ENCODE assay signal across 27 mouse cellular contexts in genomic region chr12:5269061-5269460, GRCm38 (mm10).
DNase-seq lines count a peak whose midpoint lies in the region; ATAC-seq and TF ChIP-seq lines count a peak whose summit lies in the region.
"Had no signal": no experiment of that assay in that cellular context is flagged by ENCODE, and none has a peak within 500 bp of the region (broad histone marks: within the 10 kb centered on the region; RNA-seq: fewer than 3 reads in every experiment).

No protein-coding gene starts in this region.

- H3K9ac ChIP-seq in forebrain, embryonic 14.5 days (ENCODE audit: low read length): 0 out of 2 replicates have a peak overlapping the region, but pooled peaks have one; percentile 5
- H3K9ac ChIP-seq in forebrain, postnatal 0 days: no peak overlapping the region
- no peak overlapping the region for H3K9ac ChIP-seq in hindbrain, embryonic 14.5 days
- H3K9ac ChIP-seq in hindbrain, embryonic 13.5 days: no peak overlapping the region
- no peak overlapping the region for H3K9ac ChIP-seq in midbrain, embryonic 16.5 days (ENCODE audit: low read depth, low read length)
- H3K9ac ChIP-seq in midbrain, embryonic 11.5 days (ENCODE audit: low read length): no peak overlapping the region
- H3K9ac ChIP-seq: embryonic facial prominence, embryonic 13.5 days; heart, embryonic 12.5 days; liver, embryonic 15.5 days; lung, embryonic 15.5 days; neural tube, embryonic 12.5 days; stomach, embryonic 15.5 days had no signal

- no peak overlapping the region for H3K4me3 ChIP-seq in forebrain, embryonic 14.5 days (ENCODE audit: low read depth, low read length)
- no peak overlapping the region for H3K4me3 ChIP-seq in forebrain, postnatal 0 days (ENCODE audit: low read depth, low read length)
- no peak overlapping the region for H3K4me3 ChIP-seq in hindbrain, embryonic 14.5 days (replicated peaks; ENCODE audit: low read length)
- no peak overlapping the region for H3K4me3 ChIP-seq in hindbrain, embryonic 13.5 days
- no peak overlapping the region for H3K4me3 ChIP-seq in midbrain, embryonic 16.5 days (ENCODE audit: low read depth, low read length)
- H3K4me3 ChIP-seq in midbrain, embryonic 11.5 days (ENCODE audit: low read depth, low read length): no peak overlapping the region
- H3K4me3 ChIP-seq in olfactory bulb, adult 2 months (ENCODE audit: insufficient read depth, low read depth, low read length): no peak overlapping the region
- H3K4me3 ChIP-seq: embryonic facial prominence, embryonic 13.5 days; erythroblast, embryonic 14.5 days; heart, embryonic 12.5 days; liver, embryonic 15.5 days; lung, embryonic 15.5 days; neural tube, embryonic 12.5 days; stomach, embryonic 15.5 days had no signal

- DNase-seq in forebrain, embryonic 14.5 days (ENCODE audit: low spot score): peak; percentile 31
- DNase-seq in forebrain, postnatal 0 days: no peak
- no peak for DNase-seq in hindbrain, embryonic 14.5 days (ENCODE audit: low spot score)
- DNase-seq in midbrain, embryonic 11.5 days (ENCODE audit: low spot score, missing footprints): no peak
- no peak for DNase-seq in adipocyte (ENCODE audit: low spot score)
- DNase-seq: adrenal gland, adult 2 months; cerebellum, adult 18-20 months; cerebellum, postnatal 14 days; gastrocnemius, postnatal 10 days; heart, postnatal 10 days; kidney, postnatal 25 days; liver; right cerebral cortex, adult 18-20 months; right cerebral cortex, postnatal 4 days; thymus, postnatal 25 days had no signal

- H3K27ac ChIP-seq in forebrain, embryonic 14.5 days (ENCODE audit: low read depth, low read length): peak overlapping the region; percentile 44; the same call in 1 of the 2 replicates
- H3K27ac ChIP-seq in forebrain, postnatal 0 days (ENCODE audit: low read depth, low read length): no peak overlapping the region
- H3K27ac ChIP-seq in hindbrain, embryonic 14.5 days: 0 out of 2 replicates have a peak overlapping the region, but pooled peaks have one; percentile 5
- no peak overlapping the region for H3K27ac ChIP-seq in hindbrain, embryonic 13.5 days
- H3K27ac ChIP-seq in midbrain, embryonic 16.5 days (ENCODE audit: low read length): no peak overlapping the region
- H3K27ac ChIP-seq in midbrain, embryonic 11.5 days (ENCODE audit: low read depth, low read length): no peak overlapping the region
- H3K27ac ChIP-seq in olfactory bulb, adult 2 months (ENCODE audit: insufficient read depth, low read depth, low read length): peak overlapping the region; percentile 16; the same call in 1 of the 2 replicates
- H3K27ac ChIP-seq: liver, embryonic 15.5 days; macrophage had no signal

- H3K36me3 ChIP-seq in forebrain, embryonic 14.5 days (ENCODE audit: control insufficient read depth, insufficient read depth, low read length): no peaks in the 10 kb centered on the region
- H3K36me3 ChIP-seq in forebrain, postnatal 0 days (ENCODE audit: insufficient read depth): no peaks in the 10 kb centered on the region
- H3K36me3 ChIP-seq in hindbrain, embryonic 14.5 days (replicated peaks; ENCODE audit: control insufficient read depth, insufficient read depth): no peaks in the 10 kb centered on the region
- H3K36me3 ChIP-seq in hindbrain, embryonic 13.5 days: no peaks in the 10 kb centered on the region
- no peaks in the 10 kb centered on the region for H3K36me3 ChIP-seq in midbrain, embryonic 16.5 days (ENCODE audit: control insufficient read depth, insufficient read depth, low read length)
- H3K36me3 ChIP-seq in midbrain, embryonic 11.5 days (ENCODE audit: control insufficient read depth, insufficient read depth, low read length): no peaks in the 10 kb centered on the region
- H3K36me3 ChIP-seq: embryonic facial prominence, embryonic 13.5 days; heart, embryonic 12.5 days; liver, embryonic 15.5 days; lung, embryonic 15.5 days; neural tube, embryonic 12.5 days; stomach, embryonic 15.5 days had no signal

- no peak for ATAC-seq in forebrain, embryonic 14.5 days
- no peak for ATAC-seq in forebrain, postnatal 0 days
- no peak for ATAC-seq in hindbrain, embryonic 14.5 days (ENCODE audit: low FRiP score)
- no peak for ATAC-seq in hindbrain, embryonic 13.5 days (ENCODE audit: low FRiP score)
- peak; percentile 17; the same call in 1 of the 2 replicates for ATAC-seq in midbrain, embryonic 16.5 days
- no peak for ATAC-seq in midbrain, embryonic 11.5 days (ENCODE audit: low FRiP score)
- ATAC-seq: intestine, postnatal 0 days had no signal

- no peak for TF ChIP-seq POLR2A in olfactory bulb, adult 2 months (IDR thresholded peaks at IDR 0.05; ENCODE audit: insufficient read depth, low read depth, low read length)

- no peaks in the 10 kb centered on the region for H3K27me3 ChIP-seq in forebrain, embryonic 14.5 days (replicated peaks; ENCODE audit: control insufficient read depth, insufficient read depth, low read length)
- H3K27me3 ChIP-seq in forebrain, postnatal 0 days (ENCODE audit: insufficient read depth, low read length): no peaks in the 10 kb centered on the region
- no peaks in the 10 kb centered on the region for H3K27me3 ChIP-seq in hindbrain, embryonic 14.5 days (ENCODE audit: control insufficient read depth, insufficient read depth, low read length)
- H3K27me3 ChIP-seq in hindbrain, embryonic 13.5 days: no peaks in the 10 kb centered on the region
- no peaks in the 10 kb centered on the region for H3K27me3 ChIP-seq in midbrain, embryonic 16.5 days (ENCODE audit: control insufficient read depth, insufficient read depth, low read depth, low read length)
- H3K27me3 ChIP-seq in midbrain, embryonic 11.5 days (ENCODE audit: control insufficient read depth, insufficient read depth, low read length): no peaks in the 10 kb centered on the region
- H3K27me3 ChIP-seq: heart, embryonic 12.5 days; liver, embryonic 15.5 days; lung, embryonic 15.5 days; neural tube, embryonic 12.5 days; stomach, embryonic 15.5 days had no signal

- peaks cover 38% of the 10 kb centered on the region for H3K4me1 ChIP-seq in forebrain, embryonic 14.5 days (ENCODE audit: control insufficient read depth, insufficient read depth, low read length)
- peaks cover 19% of the 10 kb centered on the region for H3K4me1 ChIP-seq in forebrain, postnatal 0 days (ENCODE audit: insufficient read depth)
- H3K4me1 ChIP-seq in hindbrain, embryonic 14.5 days (replicated peaks; ENCODE audit: control insufficient read depth, insufficient read depth, low read length): peaks cover 39% of the 10 kb centered on the region
- H3K4me1 ChIP-seq in hindbrain, embryonic 13.5 days (replicated peaks): peaks cover 48% of the 10 kb centered on the region
- H3K4me1 ChIP-seq in midbrain, embryonic 16.5 days (ENCODE audit: control insufficient read depth, insufficient read depth, low read length): peaks cover 30% of the 10 kb centered on the region
- H3K4me1 ChIP-seq in midbrain, embryonic 11.5 days (ENCODE audit: control insufficient read depth, insufficient read depth, low read length): peaks cover 19% of the 10 kb centered on the region
- peaks cover 22% of the 10 kb centered on the region for H3K4me1 ChIP-seq in olfactory bulb, adult 2 months (ENCODE audit: control insufficient read depth, insufficient read depth, low read length)
- H3K4me1 ChIP-seq: liver, embryonic 15.5 days had no signal

- no peak overlapping the region for H3K4me2 ChIP-seq in forebrain, embryonic 14.5 days (ENCODE audit: low read length)
- H3K4me2 ChIP-seq in forebrain, postnatal 0 days (ENCODE audit: low read depth): no peak overlapping the region
- H3K4me2 ChIP-seq in hindbrain, embryonic 14.5 days (replicated peaks): no peak overlapping the region
- no peak overlapping the region for H3K4me2 ChIP-seq in hindbrain, embryonic 13.5 days
- H3K4me2 ChIP-seq in midbrain, embryonic 16.5 days (ENCODE audit: low read length): no peak overlapping the region
- H3K4me2 ChIP-seq in midbrain, embryonic 11.5 days: no peak overlapping the region
- H3K4me2 ChIP-seq: embryonic facial prominence, embryonic 13.5 days; heart, embryonic 12.5 days; liver, embryonic 15.5 days; lung, embryonic 15.5 days; stomach, embryonic 15.5 days had no signal

- no peaks in the 10 kb centered on the region for H3K9me3 ChIP-seq in forebrain, embryonic 14.5 days (replicated peaks; ENCODE audit: control insufficient read depth, low read length)
- no peaks in the 10 kb centered on the region for H3K9me3 ChIP-seq in forebrain, postnatal 0 days (ENCODE audit: low read length)
- no peaks in the 10 kb centered on the region for H3K9me3 ChIP-seq in hindbrain, embryonic 14.5 days (ENCODE audit: control insufficient read depth, low read length)
- no peaks in the 10 kb centered on the region for H3K9me3 ChIP-seq in hindbrain, embryonic 13.5 days
- no peaks in the 10 kb centered on the region for H3K9me3 ChIP-seq in midbrain, embryonic 16.5 days (replicated peaks; ENCODE audit: control insufficient read depth, low read length, poor library complexity, severe bottlenecking)
- H3K9me3 ChIP-seq in midbrain, embryonic 11.5 days (ENCODE audit: control insufficient read depth, low read length): no peaks in the 10 kb centered on the region
- H3K9me3 ChIP-seq: embryonic facial prominence, embryonic 13.5 days; heart, embryonic 12.5 days; liver, embryonic 15.5 days; lung, embryonic 15.5 days; neural tube, embryonic 12.5 days; stomach, embryonic 15.5 days had no signal

- no peak for TF ChIP-seq CTCF in forebrain, postnatal 0 days (IDR thresholded peaks at IDR 0.05; ENCODE audit: low read depth)
- no peak for TF ChIP-seq CTCF in olfactory bulb, adult 2 months (IDR thresholded peaks at IDR 0.05; ENCODE audit: insufficient read depth, low read depth, low read length)

- 44% methylated on average over 7 of the region's 7 CpGs for WGBS in forebrain, embryonic 14.5 days
- 54% methylated on average over 7 of the region's 7 CpGs for WGBS in forebrain, postnatal 0 days
- 69% methylated on average over 7 of the region's 7 CpGs for WGBS in hindbrain, embryonic 14.5 days
- 66% methylated on average over 7 of the region's 7 CpGs for WGBS in hindbrain, embryonic 13.5 days
- 69% methylated on average over 7 of the region's 7 CpGs for WGBS in midbrain, embryonic 16.5 days
- WGBS in midbrain, embryonic 11.5 days: 80% methylated on average over 7 of the region's 7 CpGs
- 60% methylated on average over 7 of the region's 7 CpGs for WGBS in olfactory bulb, adult 2 months

Comparison
In these comparisons a context has a peak if more than half of its experiments do, and no peak if none do; other contexts are left out.
1. H3K27ac ChIP-seq: peak in forebrain, embryonic 14.5 days (single experiment), hindbrain, embryonic 14.5 days (single experiment) and olfactory bulb, adult 2 months (single experiment); none in forebrain, postnatal 0 days (single experiment), hindbrain, embryonic 13.5 days (single experiment), midbrain, embryonic 16.5 days (single experiment) and midbrain, embryonic 11.5 days (single experiment).